In genomic region chr8:26595431-26596018, GRCm38 (mm10) we compare ENCODE assay signal across 12 mouse cellular contexts.
A peak's percentile ranks its signal among the peaks of the same experiment; 100 is the strongest.
DNase-seq lines count a peak whose midpoint lies in the region; ATAC-seq lines count a peak whose summit lies in the region.
"Had no signal": no experiment of that assay in that cellular context is flagged by ENCODE, and none has a peak within 500 bp of the region (broad histone marks: within the 10 kb centered on the region; RNA-seq: fewer than 3 reads in every experiment).

No protein-coding gene starts in this region.

- peak overlapping the region; percentile 58 for H3K27ac ChIP-seq in limb, embryonic 12.5 days

- H3K4me3 ChIP-seq in limb, embryonic 12.5 days (replicated peaks), result 0 out of 2 replicates have a peak overlapping the region, but pooled peaks have one; percentile 1

- H3K4me1 ChIP-seq in limb, embryonic 12.5 days (replicated peaks), result peaks cover 48% of the 10 kb centered on the region

- H3K9ac ChIP-seq in limb, embryonic 12.5 days (replicated peaks), result no peak overlapping the region
- H3K9ac ChIP-seq: liver, postnatal 0 days had no signal

- no peaks in the 10 kb centered on the region for H3K9me3 ChIP-seq in limb, embryonic 12.5 days

- peak; percentile 5 for DNase-seq in gastrocnemius, postnatal 10 days
- no peak for DNase-seq in gastrocnemius, postnatal 4 days (ENCODE audit: low spot score in 2 of 2)
- peak; percentile 3 for DNase-seq in right cerebral cortex, adult 18-20 months
- DNase-seq in right cerebral cortex, postnatal 25 days, result no peak
- peak; percentile 13 for DNase-seq in right cerebral cortex, postnatal 14 days
- no peak for DNase-seq in urinary bladder, adult 2 months (ENCODE audit: low spot score)
- DNase-seq in layer of hippocampus, adult 11-12 months (ENCODE audit: low spot score), result no peak
- DNase-seq: kidney, adult 2 months; liver, postnatal 0 days had no signal

- peaks cover 45% of the 10 kb centered on the region for H3K27me3 ChIP-seq in limb, embryonic 12.5 days

- WGBS in limb, embryonic 12.5 days, result 22% methylated on average over 13 of the region's 13 CpGs

- no peaks in the 10 kb centered on the region for H3K36me3 ChIP-seq in limb, embryonic 12.5 days

- peak; percentile 61; the same call in 1 of the 2 replicates for ATAC-seq in limb, embryonic 12.5 days (ENCODE audit: insufficient number of reproducible peaks, insufficient read depth, low FRiP score, low TSS enrichment, low read depth)
- ATAC-seq: CD4-positive, CD25-positive, alpha-beta regulatory T cell, adult 4 months; liver, postnatal 0 days; Patski had no signal

- peak overlapping the region; percentile 46 for H3K4me2 ChIP-seq in limb, embryonic 12.5 days

Comparison
In these comparisons a context has a peak if more than half of its experiments do, and no peak if none do; other contexts are left out.
1. DNase-seq: peak in gastrocnemius, postnatal 10 days (single experiment), right cerebral cortex, adult 18-20 months (single experiment) and right cerebral cortex, postnatal 14 days (single experiment); none in gastrocnemius, postnatal 4 days (0 of 2), right cerebral cortex, postnatal 25 days (single experiment), urinary bladder, adult 2 months (single experiment) and layer of hippocampus, adult 11-12 months (single experiment).